Mouse (Mus musculus): ENCODE data around the gene Ppip5k1. TPM values are rescaled to one million over a fixed set of nuclear protein-coding genes. Genes with fewer than 3 reads are reported as not detected.

The Ppip5k1 gene
- polyA plus RNA-seq, 1 experiment from 2014 or later: 10.8 TPM

- ATAC-seq (ENCODE audit: insufficient read depth) (peak; percentile 86), DNase-seq (peak; percentile 75)
- Histone ChIP-seq H3K4me3 (ENCODE audit: low read depth, low read length) (peak overlapping the region; percentile 32), H3K36me3 (ENCODE audit: insufficient read depth) (no peaks in the 10 kb centered on the region), H3K4me2 (peak overlapping the region; percentile 75), H3K9ac (peak overlapping the region; percentile 30; the same call in 1 of the 2 replicates), H3K27me3 (ENCODE audit: insufficient read depth, low read length) (peaks cover 28% of the 10 kb centered on the region), H3K4me1 (ENCODE audit: insufficient read depth) (peaks cover 17% of the 10 kb centered on the region), H3K27ac (ENCODE audit: low read depth) (peak overlapping the region; percentile 42; the same call in 1 of the 2 replicates), H3K9me3 (ENCODE audit: low read depth, low read length) (no peaks in the 10 kb centered on the region)
- TF ChIP-seq CTCF (IDR thresholded peaks at IDR 0.05; ENCODE audit: low read depth): no peak
- under 1% methylated on average over 17 of the region's 18 CpGs for WGBS
These were observed 60.2 kb downstream of the Ppip5k1 start for GRCm38 (mm10) chr2:121294753-121295607.

GRCm38 (mm10) chr2:121294182-121294581 is 61.0 kb downstream of the Ppip5k1 start:
- Histone ChIP-seq H3K27ac (ENCODE audit: low read depth) (peak overlapping the region; percentile 13; the same call in 1 of the 2 replicates), H3K9ac (peak overlapping the region; percentile 30; the same call in 1 of the 2 replicates)
- 21% methylated on average over 4 of the region's 4 CpGs for WGBS

GRCm38 (mm10) chr2:121292316-121293013 is 62.7 kb downstream of the Ppip5k1 start:
- H3K36me3 ChIP-seq (ENCODE audit: insufficient read depth): no peaks in the 10 kb centered on the region
- no peak overlapping the region for H3K4me3 ChIP-seq (ENCODE audit: low read depth, low read length)
- H3K4me2 ChIP-seq: no peak overlapping the region
- H3K27ac ChIP-seq (ENCODE audit: low read depth): no peak overlapping the region
- peaks cover 35% of the 10 kb centered on the region for H3K27me3 ChIP-seq (ENCODE audit: insufficient read depth, low read length)
- 65% methylated on average over 5 of the region's 5 CpGs for WGBS
- no peaks in the 10 kb centered on the region for H3K9me3 ChIP-seq (ENCODE audit: low read depth, low read length)
- no peak for DNase-seq
- H3K4me1 ChIP-seq (ENCODE audit: insufficient read depth): peaks cover 19% of the 10 kb centered on the region
- peak; percentile 24; the same call in 1 of the 2 replicates for TF ChIP-seq CTCF (IDR thresholded peaks at IDR 0.05; ENCODE audit: low read depth)
- no peak for ATAC-seq (ENCODE audit: insufficient read depth)
- no peak overlapping the region for H3K9ac ChIP-seq

More at GRCm38 (mm10) chr2:121294182-121294581, 61.0 kb downstream of the Ppip5k1 start:
- peaks cover 32% of the 10 kb centered on the region for H3K27me3 ChIP-seq (ENCODE audit: insufficient read depth, low read length)
- peaks cover 19% of the 10 kb centered on the region for H3K4me1 ChIP-seq (ENCODE audit: insufficient read depth)
- H3K4me3 ChIP-seq (ENCODE audit: low read depth, low read length): peak overlapping the region; percentile 32; the same call in 1 of the 2 replicates
- no peaks in the 10 kb centered on the region for H3K9me3 ChIP-seq (ENCODE audit: low read depth, low read length)
- TF ChIP-seq CTCF (IDR thresholded peaks at IDR 0.05; ENCODE audit: low read depth): no peak
- peak overlapping the region; percentile 75 for H3K4me2 ChIP-seq
- no peak for ATAC-seq (ENCODE audit: insufficient read depth)
- no peaks in the 10 kb centered on the region for H3K36me3 ChIP-seq (ENCODE audit: insufficient read depth)
- no peak for DNase-seq

GRCm38 (mm10) chr2:121289730-121290540 is 65.3 kb downstream of the Ppip5k1 start:
- Histone ChIP-seq H3K4me1 (ENCODE audit: insufficient read depth) (peaks cover 13% of the 10 kb centered on the region), H3K36me3 (ENCODE audit: insufficient read depth) (no peaks in the 10 kb centered on the region), H3K9ac (peak overlapping the region; percentile 18), H3K27ac (ENCODE audit: low read depth) (no peak overlapping the region), H3K4me2 (peak overlapping the region; percentile 79), H3K4me3 (ENCODE audit: low read depth, low read length) (peak overlapping the region; percentile 38), H3K9me3 (ENCODE audit: low read depth, low read length) (no peaks in the 10 kb centered on the region), H3K27me3 (ENCODE audit: insufficient read depth, low read length) (peaks cover 24% of the 10 kb centered on the region)
- TF ChIP-seq CTCF (IDR thresholded peaks at IDR 0.05; ENCODE audit: low read depth): no peak
- DNase-seq (no peak), ATAC-seq (ENCODE audit: insufficient read depth) (peak; percentile 62)
- 4% methylated on average over 36 of the region's 36 CpGs for WGBS

- Histone ChIP-seq H3K9ac (peak within 1 kb of the TSS; percentile 18), H3K27me3 (ENCODE audit: insufficient read depth, low read length) (peaks cover 24% of the 10 kb centered on the region), H3K9me3 (ENCODE audit: low read depth, low read length) (no peaks in the 10 kb centered on the region), H3K4me2 (peak within 1 kb of the TSS; percentile 79), H3K4me1 (ENCODE audit: insufficient read depth) (peaks cover 4% of the 10 kb centered on the region), H3K36me3 (ENCODE audit: insufficient read depth) (no peaks in the 10 kb centered on the region), H3K4me3 (ENCODE audit: low read depth, low read length) (peak within 1 kb of the TSS; percentile 38), H3K27ac (ENCODE audit: low read depth) (no peak within 1 kb of the TSS)
- TF ChIP-seq CTCF (IDR thresholded peaks at IDR 0.05; ENCODE audit: low read depth): 0 out of 2 replicates have a peak, but pooled peaks have one; percentile 2
- ATAC-seq (ENCODE audit: insufficient read depth) (peak; percentile 98), DNase-seq (peak; percentile 98)
- WGBS: 2% methylated on average over 48 of the region's 48 CpGs
These were observed 66.1 kb downstream of the Ppip5k1 start, which contains the start of gene Map1a for GRCm38 (mm10) chr2:121288901-121289729. Gene Map1a, plus strand, starts transcription at chr2:121289600.

- ATAC-seq (ENCODE audit: insufficient read depth) (no peak), DNase-seq (no peak)
- H3K36me3 ChIP-seq (ENCODE audit: insufficient read depth): no peaks in the 10 kb centered on the region
- no peaks in the 10 kb centered on the region for H3K9me3 ChIP-seq (ENCODE audit: low read depth, low read length)
- H3K4me3 ChIP-seq (ENCODE audit: low read depth, low read length): no peak overlapping the region
- H3K9ac ChIP-seq: no peak overlapping the region
- H3K4me1 ChIP-seq (ENCODE audit: insufficient read depth): 0 out of 2 replicates have a peak, but pooled peaks cover 3% of the 10 kb centered on the region
- H3K27ac ChIP-seq (ENCODE audit: low read depth): no peak overlapping the region
- WGBS: 58% methylated on average over 2 of the region's 2 CpGs
- TF ChIP-seq CTCF (IDR thresholded peaks at IDR 0.05; ENCODE audit: low read depth): no peak
- no peak overlapping the region for H3K4me2 ChIP-seq
- peaks cover 24% of the 10 kb centered on the region for H3K27me3 ChIP-seq (ENCODE audit: insufficient read depth, low read length)
These were observed 67.3 kb downstream of the Ppip5k1 start for GRCm38 (mm10) chr2:121287850-121288249.
